Mouse (Mus musculus) heart, adult 8-10 months (tissue): Measurements from ENCODE around the gene Zfhx3. TPM values are rescaled to one million over a fixed set of nuclear protein-coding genes. Genes with fewer than 3 reads are reported as not detected.
"Not testable (repeated sequence)": the region's sequence is repeated elsewhere in the genome, so short reads cannot be mapped to it uniquely, and the experiment has no call there.

ENCODE experiments used
- DNase-seq: peaks from one replicate; pipeline ENCODE4 v3.0.0; 2022; ENCODE audit warnings: low spot score
- total RNA-seq, 4 experiments: library from RNA; stranded (reverse); gene quantifications; 2 replicates each; pipeline ENCODE4 v1.2.4; 2022

Gene Zfhx3
- 1 to 10 TPM; 7.7 to 8.0 (median 7.8) TPM for total RNA-seq

- no peak for DNase-seq
Measured at GRCm38 (mm10) chr8:107941922-107942694, at the start of gene Zfhx3. Gene Zfhx3, plus strand, starts transcription at chr8:107942644.

GRCm38 (mm10) chr8:107918984-107919383 is 23.5 kb upstream of the Zfhx3 start:
- DNase-seq, result no peak

- no peak for DNase-seq
Measured at GRCm38 (mm10) chr8:107926149-107926548, 16.3 kb upstream of the Zfhx3 start.

- no peak for DNase-seq
Measured at GRCm38 (mm10) chr8:107936725-107937124, 5.7 kb upstream of the Zfhx3 start.

GRCm38 (mm10) chr8:107938231-107938630 is 4.2 kb upstream of the Zfhx3 start:
- DNase-seq, result not testable (repeated sequence)

GRCm38 (mm10) chr8:107940181-107940580 is 2.3 kb upstream of the Zfhx3 start:
- DNase-seq, result no peak

- no peak for DNase-seq
Measured at GRCm38 (mm10) chr8:107942752-107943510, 487 bp downstream of the Zfhx3 start.

- DNase-seq, result no peak
Measured at GRCm38 (mm10) chr8:107943550-107944348, 1.3 kb downstream of the Zfhx3 start.

- no peak for DNase-seq
Measured at GRCm38 (mm10) chr8:107944676-107945600, 2.5 kb downstream of the Zfhx3 start.

- no peak for DNase-seq
Measured at GRCm38 (mm10) chr8:107946888-107947287, 4.4 kb downstream of the Zfhx3 start.

- DNase-seq, result no peak
Measured at GRCm38 (mm10) chr8:107955887-107956286, 13.4 kb downstream of the Zfhx3 start.

- DNase-seq, result no peak
Measured at GRCm38 (mm10) chr8:107957566-107957965, 15.1 kb downstream of the Zfhx3 start.

GRCm38 (mm10) chr8:107960466-107960865 is 18.0 kb downstream of the Zfhx3 start:
- DNase-seq, result no peak

- DNase-seq, result no peak
Measured at GRCm38 (mm10) chr8:107960878-107961277, 18.4 kb downstream of the Zfhx3 start.

- no peak for DNase-seq
Measured at GRCm38 (mm10) chr8:107972198-107972597, 29.8 kb downstream of the Zfhx3 start.

- no peak for DNase-seq
Measured at GRCm38 (mm10) chr8:107974451-107974850, 32.0 kb downstream of the Zfhx3 start.

GRCm38 (mm10) chr8:107978247-107978646 is 35.8 kb downstream of the Zfhx3 start:
- DNase-seq, result no peak

GRCm38 (mm10) chr8:107980618-107981017 is 38.2 kb downstream of the Zfhx3 start:
- no peak for DNase-seq

- DNase-seq, result no peak
Measured at GRCm38 (mm10) chr8:107986629-107987028, 44.2 kb downstream of the Zfhx3 start.

GRCm38 (mm10) chr8:107998874-107999273 is 56.4 kb downstream of the Zfhx3 start:
- no peak for DNase-seq

- DNase-seq, result no peak
Measured at GRCm38 (mm10) chr8:108011516-108011915, 69.1 kb downstream of the Zfhx3 start.
